Mouse (Mus musculus) midbrain, embryonic 12.5 days (tissue): ENCODE measurements around the gene Anxa3. TPM values are rescaled to one million over a fixed set of nuclear protein-coding genes. Genes with fewer than 3 reads are reported as not detected.

Experiments
- ATAC-seq: fragments of 200-750 bp; cut with Nextera tagmentation; 2 replicates; pipeline ENCODE4 v1.8.0; 2017; ENCODE audit warnings: low read depth, moderate TSS enrichment, moderate library complexity; ENCODE audit not compliant: low FRiP score
- H3K27ac ChIP-seq: fragments of 300-500 bp; sonication (generic); replicated peaks from 2 replicates; pipeline ENCODE4 v1.5.1; 2016; ENCODE audit warnings: mild to moderate bottlenecking
- H3K27me3 ChIP-seq: fragments of 300-500 bp; sonication (generic); 2 replicates; pipeline ENCODE4 v1.6.1; 2016; ENCODE audit warnings: mild to moderate bottlenecking
- H3K36me3 ChIP-seq: fragments of 300-500 bp; sonication (generic); 2 replicates; pipeline ENCODE4 v1.6.1; 2016
- H3K4me1 ChIP-seq: fragments of 300-500 bp; sonication (generic); 2 replicates; pipeline ENCODE4 v1.6.1; 2016
- H3K4me2 ChIP-seq: fragments of 300-500 bp; sonication (generic); replicated peaks from 2 replicates; pipeline ENCODE4 v1.6.1; 2016; ENCODE audit warnings: mild to moderate bottlenecking, moderate library complexity
- H3K4me3 ChIP-seq: fragments of 300-500 bp; sonication (generic); 2 replicates; pipeline ENCODE4 v1.5.1; 2016; ENCODE audit warnings: mild to moderate bottlenecking
- H3K9ac ChIP-seq: fragments of 300-500 bp; sonication (generic); replicated peaks from 2 replicates; pipeline ENCODE4 v1.6.1; 2016; ENCODE audit warnings: mild to moderate bottlenecking, moderate library complexity
- H3K9me3 ChIP-seq: fragments of 300-500 bp; sonication (generic); 2 replicates; pipeline ENCODE4 v1.6.1; 2016; ENCODE audit warnings: mild to moderate bottlenecking
- WGBS: fragments of 180-500 bp; shearing (Covaris S2); methylation state at CpG from one replicate; pipeline ENCODE4 v1.1.7; 2016; 5-methylcytosine and 5-hydroxymethylcytosine counted together
- polyA plus RNA-seq: library from polyadenylated mRNA; unstranded; fragments of >200 nt; fragmentation: Nextera tagmentation; extraction: Ambion mirVana; gene quantifications from 2 replicates; pipeline ENCODE4 v1.2.1, GENCODE M21; 2016

The Anxa3 gene
- polyA plus RNA-seq = 37.1 and 50.5 TPM in 2 replicates

GRCm38 (mm10) chr5:96792936-96793718 is at the start of gene Anxa3:
Gene Anxa3, plus strand, starts transcription at chr5:96793339.
- H3K4me1 ChIP-seq = peaks cover 7% of the 10 kb centered on the region
- H3K9me3 ChIP-seq = no peaks in the 10 kb centered on the region
- peak within 1 kb of the TSS; percentile 42 for H3K4me3 ChIP-seq
- H3K36me3 ChIP-seq = no peaks in the 10 kb centered on the region
- H3K27me3 ChIP-seq = peaks cover 7% of the 10 kb centered on the region
- whole genome bisulfite sequencing = 12% methylated on average over 25 of the region's 26 CpGs
- ATAC-seq = peak; percentile 84
- no peak within 1 kb of the TSS for H3K27ac ChIP-seq
- peak within 1 kb of the TSS; percentile 44; the same call in 1 of the 2 replicates for H3K9ac ChIP-seq
- peak within 1 kb of the TSS; percentile 73 for H3K4me2 ChIP-seq

- H3K36me3 ChIP-seq = peaks cover 4% of the 10 kb centered on the region; the same call in 1 of the 2 replicates
- no peaks in the 10 kb centered on the region for H3K27me3 ChIP-seq
- WGBS = 62% methylated on average over 8 of the region's 8 CpGs
- no peak overlapping the region for H3K4me3 ChIP-seq
- peaks cover 10% of the 10 kb centered on the region for H3K4me1 ChIP-seq
- H3K9ac ChIP-seq = no peak overlapping the region
- H3K27ac ChIP-seq = 0 out of 2 replicates have a peak overlapping the region, but pooled peaks have one; percentile 3
- H3K4me2 ChIP-seq = no peak overlapping the region
- ATAC-seq = no peak; the same call in 1 of the 2 replicates
- 0 out of 2 replicates have a peak, but pooled peaks cover 2% of the 10 kb centered on the region for H3K9me3 ChIP-seq
Observed at GRCm38 (mm10) chr5:96747195-96747984, 45.7 kb upstream of the Anxa3 start.

- Histone ChIP-seq H3K27me3 (no peaks in the 10 kb centered on the region), H3K9me3 (no peaks in the 10 kb centered on the region), H3K4me3 (no peak overlapping the region), H3K36me3 (no peaks in the 10 kb centered on the region; the same call in 1 of the 2 replicates), H3K4me1 (no peaks in the 10 kb centered on the region), H3K27ac (no peak overlapping the region), H3K4me2 (no peak overlapping the region), H3K9ac (no peak overlapping the region)
- 93% methylated on average over 7 of the region's 7 CpGs for WGBS
- ATAC-seq = no peak
Observed at GRCm38 (mm10) chr5:96757615-96758014, 35.5 kb upstream of the Anxa3 start.

GRCm38 (mm10) chr5:96762021-96762420 is 31.1 kb upstream of the Anxa3 start:
- Histone ChIP-seq H3K36me3 (no peaks in the 10 kb centered on the region; the same call in 1 of the 2 replicates), H3K9me3 (no peaks in the 10 kb centered on the region), H3K4me3 (no peak overlapping the region), H3K9ac (no peak overlapping the region), H3K4me1 (peaks cover 13% of the 10 kb centered on the region), H3K27me3 (no peaks in the 10 kb centered on the region), H3K4me2 (no peak overlapping the region), H3K27ac (no peak overlapping the region)
- 87% methylated on average over 1 of the region's 1 CpGs for WGBS
- ATAC-seq = no peak

GRCm38 (mm10) chr5:96768846-96769471 is 24.2 kb upstream of the Anxa3 start:
- Histone ChIP-seq H3K4me1 (peaks cover 6% of the 10 kb centered on the region), H3K27me3 (no peaks in the 10 kb centered on the region), H3K36me3 (no peaks in the 10 kb centered on the region), H3K9me3 (no peaks in the 10 kb centered on the region), H3K4me3 (no peak overlapping the region), H3K9ac (no peak overlapping the region), H3K27ac (no peak overlapping the region), H3K4me2 (no peak overlapping the region)
- WGBS = 64% methylated on average over 10 of the region's 10 CpGs
- no peak for ATAC-seq

DNA sequence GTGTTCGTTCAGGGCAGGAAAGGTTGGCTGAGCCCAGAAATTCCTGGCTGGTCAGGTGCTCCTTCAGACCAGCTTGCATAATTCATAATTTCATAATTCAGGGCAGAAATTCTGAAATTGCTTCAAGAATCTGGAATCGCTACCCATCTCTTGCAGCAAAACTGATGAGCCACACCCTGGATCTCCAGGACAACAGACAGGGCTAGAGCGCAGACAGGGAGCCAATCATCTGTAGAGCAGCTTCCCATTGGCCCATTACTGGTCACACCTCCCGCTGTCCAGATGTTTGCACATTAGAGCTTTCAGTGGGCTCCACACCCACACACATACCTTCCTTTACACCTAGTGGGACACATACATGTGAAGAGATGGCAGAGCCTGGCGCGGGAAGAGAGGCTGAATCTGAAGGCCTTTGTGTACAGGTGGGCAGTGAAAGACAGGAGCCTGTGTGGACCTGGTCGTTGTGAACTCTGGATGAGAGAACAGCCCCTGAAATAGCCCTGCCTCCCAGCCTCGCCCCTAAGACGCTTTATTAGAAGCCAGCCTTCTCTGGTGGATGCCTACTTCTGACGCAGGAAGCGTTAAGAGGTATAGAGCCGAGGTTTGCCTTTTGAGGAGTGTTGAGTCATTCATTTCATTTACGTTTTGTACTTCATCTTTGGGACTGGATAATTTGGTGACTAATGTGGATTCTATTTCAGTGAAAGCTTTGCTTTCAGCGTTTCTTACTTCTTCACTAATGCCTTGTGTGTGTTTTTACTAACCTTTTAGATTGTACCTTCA is 9.4 kb upstream of the Anxa3 start:
- H3K9me3 ChIP-seq = no peaks in the 10 kb centered on the region
- 84% methylated on average over 14 of the region's 14 CpGs for WGBS
- H3K27ac ChIP-seq = no peak overlapping the region
- H3K4me2 ChIP-seq = no peak overlapping the region
- H3K9ac ChIP-seq = no peak overlapping the region
- no peaks in the 10 kb centered on the region for H3K4me1 ChIP-seq
- no peaks in the 10 kb centered on the region for H3K36me3 ChIP-seq
- no peaks in the 10 kb centered on the region for H3K27me3 ChIP-seq
- ATAC-seq = no peak
- no peak overlapping the region for H3K4me3 ChIP-seq

GRCm38 (mm10) chr5:96785096-96785495 is 8.0 kb upstream of the Anxa3 start:
- Histone ChIP-seq H3K27me3 (no peaks in the 10 kb centered on the region), H3K4me1 (no peaks in the 10 kb centered on the region), H3K9ac (no peak overlapping the region), H3K36me3 (no peaks in the 10 kb centered on the region), H3K9me3 (no peaks in the 10 kb centered on the region), H3K4me3 (no peak overlapping the region), H3K27ac (no peak overlapping the region), H3K4me2 (no peak overlapping the region)
- no peak for ATAC-seq
- WGBS = 87% methylated on average over 5 of the region's 5 CpGs

GRCm38 (mm10) chr5:96792422-96792821 is 717 bp upstream of the Anxa3 start:
- Histone ChIP-seq H3K27ac (no peak overlapping the region), H3K4me2 (no peak overlapping the region), H3K9me3 (no peaks in the 10 kb centered on the region), H3K4me1 (peaks cover 7% of the 10 kb centered on the region), H3K9ac (no peak overlapping the region), H3K4me3 (no peak overlapping the region), H3K36me3 (no peaks in the 10 kb centered on the region), H3K27me3 (peaks cover 7% of the 10 kb centered on the region)
- no peak for ATAC-seq
- WGBS = 70% methylated on average over 9 of the region's 9 CpGs

DNA sequence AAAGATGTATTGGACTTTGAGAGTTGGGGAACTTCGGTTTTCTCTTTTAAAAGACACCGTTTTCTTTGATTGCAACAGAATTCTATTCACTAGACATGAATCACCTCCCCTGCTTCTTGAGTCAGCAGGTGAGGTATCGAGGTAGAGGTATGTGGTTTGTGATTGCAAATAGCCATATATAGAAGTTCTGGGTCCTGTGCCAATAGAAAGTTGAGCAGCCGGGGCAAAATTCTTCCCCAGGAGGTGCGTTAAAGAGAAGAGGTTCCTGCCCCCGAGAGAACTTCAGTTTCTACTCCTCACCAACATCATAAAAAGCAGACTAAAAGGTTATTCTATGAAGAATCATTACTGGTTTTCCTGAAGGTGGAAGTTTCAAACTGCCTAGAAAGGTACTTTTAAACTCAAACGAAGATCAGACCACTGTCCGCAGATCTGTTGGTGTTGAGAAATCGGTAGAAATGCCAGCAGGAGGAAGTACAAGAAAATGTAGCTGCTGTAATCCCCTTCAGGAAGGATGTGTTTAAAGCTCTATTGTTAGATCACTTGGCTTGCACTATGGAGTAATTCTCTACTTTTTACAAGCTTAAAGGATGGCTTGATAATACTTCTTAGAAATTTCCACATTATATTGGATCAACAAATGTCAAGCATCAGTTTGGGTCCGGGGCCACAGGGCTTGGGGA is 955 bp downstream of the Anxa3 start:
- no peak overlapping the region for H3K4me3 ChIP-seq

DNA sequence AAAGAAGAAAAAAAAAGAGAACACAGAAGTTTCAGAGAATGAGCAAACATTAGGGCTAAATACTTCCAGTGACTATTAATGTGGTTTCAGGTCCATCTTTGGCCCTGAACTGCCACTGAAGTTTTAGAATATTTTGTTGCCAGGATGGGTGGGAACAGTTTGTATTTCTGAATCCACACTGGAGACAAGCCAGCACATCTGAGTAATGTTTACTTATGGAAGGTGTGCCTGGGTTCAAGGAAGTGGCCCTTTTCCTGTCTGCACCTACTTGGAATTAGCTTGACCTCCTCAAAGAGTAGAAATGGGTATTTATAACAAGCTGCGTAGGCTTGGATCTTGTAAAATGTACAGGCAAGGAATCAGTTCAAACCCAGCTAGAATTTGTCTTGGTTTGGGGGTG is 2.6 kb downstream of the Anxa3 start:
- Histone ChIP-seq H3K4me2 (no peak overlapping the region), H3K4me1 (peaks cover 7% of the 10 kb centered on the region), H3K9ac (no peak overlapping the region), H3K27ac (no peak overlapping the region), H3K9me3 (no peaks in the 10 kb centered on the region), H3K27me3 (peaks cover 7% of the 10 kb centered on the region), H3K36me3 (no peaks in the 10 kb centered on the region), H3K4me3 (no peak overlapping the region)
- 82% methylated on average over 1 of the region's 1 CpGs for WGBS
- no peak for ATAC-seq

More for the DNA sequence above, 955 bp downstream of the Anxa3 start:
- peak overlapping the region; percentile 73; the same call in 1 of the 2 replicates for H3K4me2 ChIP-seq
- H3K9me3 ChIP-seq = no peaks in the 10 kb centered on the region
- no peak for ATAC-seq
- H3K27ac ChIP-seq = no peak overlapping the region
- peaks cover 7% of the 10 kb centered on the region for H3K27me3 ChIP-seq
- no peaks in the 10 kb centered on the region for H3K36me3 ChIP-seq
- no peak overlapping the region for H3K9ac ChIP-seq
- peaks cover 7% of the 10 kb centered on the region for H3K4me1 ChIP-seq
- 54% methylated on average over 10 of the region's 10 CpGs for WGBS

DNA sequence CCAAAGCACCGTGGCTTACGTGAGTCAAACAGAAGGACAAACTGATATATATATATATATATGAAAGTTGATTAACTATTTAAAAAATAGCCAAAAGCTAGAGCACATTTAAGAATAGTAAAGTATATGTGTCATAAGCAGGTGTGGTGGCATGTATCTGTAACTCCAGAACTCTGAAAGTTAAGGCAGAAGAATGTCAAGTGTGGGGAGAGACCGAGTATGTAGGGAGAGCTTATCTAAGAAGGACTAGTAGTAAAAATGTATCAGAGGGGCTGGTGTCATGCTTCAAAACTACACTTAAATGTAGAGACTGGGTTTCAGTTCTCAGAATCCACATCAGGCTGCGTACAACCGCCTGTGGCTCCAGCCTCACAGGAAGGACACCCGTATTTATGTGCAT is 4.3 kb downstream of the Anxa3 start:
- WGBS = 91% methylated on average over 6 of the region's 6 CpGs
- no peaks in the 10 kb centered on the region for H3K9me3 ChIP-seq
- peaks cover 7% of the 10 kb centered on the region for H3K4me1 ChIP-seq
- no peak overlapping the region for H3K27ac ChIP-seq
- no peak overlapping the region for H3K4me3 ChIP-seq
- H3K27me3 ChIP-seq = peaks cover 7% of the 10 kb centered on the region
- no peak overlapping the region for H3K9ac ChIP-seq
- H3K4me2 ChIP-seq = no peak overlapping the region
- no peak for ATAC-seq
- H3K36me3 ChIP-seq = no peaks in the 10 kb centered on the region
